Mouse (Mus musculus): Measurements from ENCODE around the gene Rapgef4.

- TF ChIP-seq POLR2A (IDR thresholded peaks at IDR 0.05; ENCODE audit: extremely low read depth, insufficient read depth, low read length) = no peak
- TF ChIP-seq CTCF (IDR thresholded peaks at IDR 0.05; ENCODE audit: extremely low read depth, insufficient read depth, low read length) = no peak
Measured at GRCm38 (mm10) chr2:72238421-72238820, 257.4 kb downstream of the Rapgef4 start.
